Mouse (Mus musculus) lung, adult 18-20 months (tissue): ENCODE data around the gene Bnc2.

Experiments
- DNase-seq, 2 experiments: peaks; one replicate each; pipeline ENCODE4 v3.0.0; 2022; ENCODE audit warnings: mixed read lengths in 2 of 2

Gene Bnc2

GRCm38 (mm10) chr4:84632832-84633789 lies 42.0 kb downstream of the Bnc2 start:
- no peak for DNase-seq

- DNase-seq = no peak
Measured at GRCm38 (mm10) chr4:84627616-84628015, 47.5 kb downstream of the Bnc2 start.

- peak in 1 of 2 experiments; percentile 14 for DNase-seq
Measured at GRCm38 (mm10) chr4:84623312-84623711, 51.8 kb downstream of the Bnc2 start.

- peak; percentile 51 to 53 for DNase-seq
Measured at GRCm38 (mm10) chr4:84621785-84622184, 53.3 kb downstream of the Bnc2 start.

GRCm38 (mm10) chr4:84609861-84610260 lies 65.2 kb downstream of the Bnc2 start:
- DNase-seq = no peak

- no peak for DNase-seq
Measured at GRCm38 (mm10) chr4:84604461-84604860, 70.6 kb downstream of the Bnc2 start.

GRCm38 (mm10) chr4:84580260-84580952 lies 94.7 kb downstream of the Bnc2 start:
- DNase-seq = no peak

- DNase-seq = no peak
Measured at GRCm38 (mm10) chr4:84578296-84578695, 96.8 kb downstream of the Bnc2 start.

- no peak for DNase-seq
Measured at GRCm38 (mm10) chr4:84566123-84566522, 109.0 kb downstream of the Bnc2 start.

GRCm38 (mm10) chr4:84545204-84545871 lies 129.7 kb downstream of the Bnc2 start:
- peak; percentile 72 to 76 for DNase-seq

- no peak for DNase-seq
Measured at GRCm38 (mm10) chr4:84544646-84545045, 130.4 kb downstream of the Bnc2 start.

GRCm38 (mm10) chr4:84540531-84540930 lies 134.5 kb downstream of the Bnc2 start:
- DNase-seq = peak; percentile 19 to 46

- DNase-seq = no peak
Measured at GRCm38 (mm10) chr4:84539396-84539795, 135.7 kb downstream of the Bnc2 start.

- DNase-seq = no peak
Measured at GRCm38 (mm10) chr4:84528886-84529789, 145.9 kb downstream of the Bnc2 start.

GRCm38 (mm10) chr4:84528358-84528757 lies 146.7 kb downstream of the Bnc2 start:
- no peak for DNase-seq

- DNase-seq = no peak
Measured at GRCm38 (mm10) chr4:84527066-84527933, 147.8 kb downstream of the Bnc2 start.

- DNase-seq = peak; percentile 14 to 26
Measured at GRCm38 (mm10) chr4:84523651-84524221, 151.3 kb downstream of the Bnc2 start.

GRCm38 (mm10) chr4:84523211-84523610 lies 151.9 kb downstream of the Bnc2 start:
- DNase-seq = peak; percentile 4 to 11

GRCm38 (mm10) chr4:84521562-84521961 lies 153.5 kb downstream of the Bnc2 start:
- DNase-seq = no peak

GRCm38 (mm10) chr4:84510466-84510865 lies 164.6 kb downstream of the Bnc2 start:
- no peak for DNase-seq

GRCm38 (mm10) chr4:84507551-84507950 lies 167.5 kb downstream of the Bnc2 start:
- no peak for DNase-seq
